Comparison of ENCODE assay signal across 8 mouse cellular contexts in the genomic region with DNA sequence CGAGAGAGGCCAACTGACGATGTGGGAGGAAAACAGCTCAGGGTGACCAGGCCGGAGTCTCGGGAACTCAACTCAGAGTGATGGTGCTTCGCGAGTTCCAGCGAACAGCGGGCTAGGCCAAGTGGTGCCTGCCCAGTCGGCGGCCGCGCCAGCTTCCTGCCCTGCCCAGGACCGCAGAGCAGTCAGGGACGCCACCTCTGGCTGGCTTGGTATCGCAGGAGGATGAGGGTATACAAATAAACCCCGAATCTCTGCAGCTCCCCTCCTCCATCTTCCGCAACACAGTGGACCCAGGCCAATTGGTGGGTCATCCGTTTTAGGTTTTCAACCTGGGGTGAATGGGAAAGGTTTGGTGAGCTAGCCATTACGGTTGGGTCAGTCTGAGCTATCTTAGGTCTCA. TPM values are rescaled to one million over a fixed set of nuclear protein-coding genes. Genes with fewer than 3 reads are reported as not detected.
DNase-seq lines count a peak whose midpoint lies in the region; ATAC-seq lines count a peak whose summit lies in the region.

No protein-coding gene starts in this region.

- DNase-seq in left cerebral cortex, postnatal 4 days = peak; percentile 70
- DNase-seq in left cerebral cortex, adult 9 months (ENCODE audit: low spot score in 2 of 2) = no peak
- peak; percentile 50 for DNase-seq in cerebellum, adult 9-10 months
- peak; percentile 76 for DNase-seq in gastrocnemius, postnatal 25 days
- no peak for DNase-seq in intestine, embryonic 14.5 days (ENCODE audit: low spot score)
- peak; percentile 82 to 86 for DNase-seq in lung, adult 18-20 months
- DNase-seq in neural tube, embryonic 11.5 days (ENCODE audit: low spot score) = peak; percentile 74
- DNase-seq in c-Kit-positive CD71-positive TER-119-positive erythroid progenitor cells, embryonic 14.5 days (ENCODE audit: low spot score) = no peak

- no peaks in the 10 kb centered on the region for H3K9me3 ChIP-seq in intestine, embryonic 14.5 days (ENCODE audit: control insufficient read depth, low read length)
- H3K9me3 ChIP-seq in neural tube, embryonic 11.5 days (ENCODE audit: control insufficient read depth, low read length) = no peaks in the 10 kb centered on the region

- no peak for ATAC-seq in intestine, embryonic 14.5 days (replicated peaks; ENCODE audit: low FRiP score, low TSS enrichment, low read depth)
- 0 out of 2 replicates have a peak, but pooled peaks have one; percentile 25 for ATAC-seq in neural tube, embryonic 11.5 days (ENCODE audit: insufficient read depth, low FRiP score, low TSS enrichment)

- 16% methylated on average over 16 of the region's 19 CpGs for WGBS in intestine, embryonic 14.5 days
- WGBS in neural tube, embryonic 11.5 days = 3% methylated on average over 19 of the region's 19 CpGs

- peaks cover 20% of the 10 kb centered on the region; the same call in 1 of the 2 replicates for H3K4me1 ChIP-seq in intestine, embryonic 14.5 days (replicated peaks; ENCODE audit: control insufficient read depth, insufficient read depth, low read length)
- H3K4me1 ChIP-seq in neural tube, embryonic 11.5 days (ENCODE audit: control insufficient read depth, insufficient read depth, low read length) = peaks cover 14% of the 10 kb centered on the region

- peak overlapping the region; percentile 54 for H3K4me2 ChIP-seq in intestine, embryonic 14.5 days (ENCODE audit: low read length)
- H3K4me2 ChIP-seq in neural tube, embryonic 11.5 days (ENCODE audit: low read depth) = peak overlapping the region; percentile 62

- H3K9ac ChIP-seq in intestine, embryonic 14.5 days (ENCODE audit: low read length) = no peak overlapping the region
- H3K9ac ChIP-seq in neural tube, embryonic 11.5 days (ENCODE audit: low read length) = no peak overlapping the region; the same call in 1 of the 2 replicates

- peaks cover 64% of the 10 kb centered on the region for H3K27me3 ChIP-seq in intestine, embryonic 14.5 days (replicated peaks; ENCODE audit: control insufficient read depth, insufficient read depth, low read length)
- peaks cover 62% of the 10 kb centered on the region for H3K27me3 ChIP-seq in neural tube, embryonic 11.5 days (ENCODE audit: control insufficient read depth, insufficient read depth, low read length)

- H3K27ac ChIP-seq in intestine, embryonic 14.5 days (ENCODE audit: low read depth) = no peak overlapping the region; the same call in 1 of the 2 replicates
- peak overlapping the region; percentile 89; the same call in 1 of the 2 replicates for H3K27ac ChIP-seq in neural tube, embryonic 11.5 days (ENCODE audit: low read depth, low read length)

- no peak overlapping the region for H3K4me3 ChIP-seq in intestine, embryonic 14.5 days (ENCODE audit: low read depth, low read length)
- H3K4me3 ChIP-seq in neural tube, embryonic 11.5 days (ENCODE audit: low read depth, low read length) = no peak overlapping the region

- no peaks in the 10 kb centered on the region for H3K36me3 ChIP-seq in intestine, embryonic 14.5 days (ENCODE audit: control insufficient read depth, insufficient read depth, low read length)
- no peaks in the 10 kb centered on the region for H3K36me3 ChIP-seq in neural tube, embryonic 11.5 days (ENCODE audit: control insufficient read depth, insufficient read depth, low read length)

- intact Hi-C loops in left cerebral cortex, postnatal 4 days (cut with DNase I) = no loop called here

RNA-seq across cellular contexts. Expression of a gene that starts 25.6 kb away (rescaled TPM):
- total RNA-seq in left cerebral cortex, postnatal 4 days (2021) = 10 to 100 TPM; 30.6 to 31.6 TPM
- total RNA-seq in gastrocnemius, postnatal 25 days (2021) = 10 to 100 TPM; 10.1 to 13.7 TPM
- polyA plus RNA-seq in intestine, embryonic 14.5 days (2014; fragmentation: Nextera tagmentation; extraction: Ambion mirVana) = 19.8 and 20.3 TPM in 2 replicates
- 21.0 and 26.7 TPM in 2 replicates for polyA plus RNA-seq in neural tube, embryonic 11.5 days (2014; fragmentation: Nextera tagmentation; extraction: Ambion mirVana)

Comparison
In these comparisons a context has a peak if more than half of its experiments do, and no peak if none do; other contexts are left out.
1. DNase-seq: peak in left cerebral cortex, postnatal 4 days (single experiment), cerebellum, adult 9-10 months (single experiment), gastrocnemius, postnatal 25 days (single experiment), lung, adult 18-20 months (2 of 2) and neural tube, embryonic 11.5 days (single experiment); none in left cerebral cortex, adult 9 months (0 of 2), intestine, embryonic 14.5 days (single experiment) and c-Kit-positive CD71-positive TER-119-positive erythroid progenitor cells, embryonic 14.5 days (single experiment).